Mouse (Mus musculus) hindbrain, embryonic 13.5 days (tissue): ENCODE data around the gene Cadps. TPM values are rescaled to one million over a fixed set of nuclear protein-coding genes. Genes with fewer than 3 reads are reported as not detected.

Source experiments
- ATAC-seq: fragments of 200-750 bp; cut with Nextera tagmentation; 2 replicates; pipeline ENCODE4 v1.8.0; 2017; ENCODE audit warnings: moderate TSS enrichment; ENCODE audit not compliant: low FRiP score
- H3K27ac ChIP-seq: fragments of 300-500 bp; sonication (generic); 2 replicates; pipeline ENCODE4 v1.5.1; 2015; ENCODE audit warnings: inconsistent platforms, mild to moderate bottlenecking, moderate library complexity
- H3K27me3 ChIP-seq: fragments of 300-500 bp; sonication (generic); 2 replicates; pipeline ENCODE4 v1.6.1; 2015; ENCODE audit warnings: mild to moderate bottlenecking, inconsistent platforms
- H3K36me3 ChIP-seq: fragments of 300-500 bp; sonication (generic); 2 replicates; pipeline ENCODE4 v1.6.1; 2015; ENCODE audit warnings: mild to moderate bottlenecking, inconsistent platforms
- H3K4me1 ChIP-seq: fragments of 300-500 bp; sonication (generic); replicated peaks from 2 replicates; pipeline ENCODE4 v1.6.1; 2015; ENCODE audit warnings: inconsistent platforms
- H3K4me2 ChIP-seq: fragments of 300-500 bp; sonication (generic); 2 replicates; pipeline ENCODE4 v1.6.1; 2015; ENCODE audit warnings: inconsistent platforms, mild to moderate bottlenecking, moderate library complexity
- H3K4me3 ChIP-seq: fragments of 300-500 bp; sonication (generic); 2 replicates; pipeline ENCODE4 v1.5.1; 2015; ENCODE audit warnings: mild to moderate bottlenecking, inconsistent platforms
- H3K9ac ChIP-seq: fragments of 300-500 bp; sonication (generic); 2 replicates; pipeline ENCODE4 v1.6.1; 2015; ENCODE audit warnings: mild to moderate bottlenecking, inconsistent platforms
- H3K9me3 ChIP-seq: fragments of 300-500 bp; sonication (generic); 2 replicates; pipeline ENCODE4 v1.6.1; 2016; ENCODE audit warnings: inconsistent platforms
- WGBS: fragments of 180-500 bp; shearing (Covaris S2); methylation state at CpG from one replicate; pipeline ENCODE4 v1.1.7; 2015; 5-methylcytosine and 5-hydroxymethylcytosine counted together
- polyA plus RNA-seq: library from polyadenylated mRNA; unstranded; fragments of >200 nt; fragmentation: Nextera tagmentation; extraction: Ambion mirVana; gene quantifications from 2 replicates; pipeline ENCODE4 v1.2.1, GENCODE M21; 2015

Gene Cadps
- polyA plus RNA-seq, 1 experiment from 2014 or later = 33.9 TPM

GRCm38 (mm10) chr14:12341075-12341788 lies 481.6 kb downstream of the Cadps start:
- Histone ChIP-seq H3K4me3 (no peak overlapping the region), H3K36me3 (no peaks in the 10 kb centered on the region), H3K9me3 (no peaks in the 10 kb centered on the region), H3K27me3 (peaks cover 99% of the 10 kb centered on the region), H3K9ac (no peak overlapping the region), H3K4me1 (peaks cover 25% of the 10 kb centered on the region), H3K4me2 (no peak overlapping the region), H3K27ac (no peak overlapping the region)
- ATAC-seq = no peak
- WGBS = under 1% methylated on average over 42 of the region's 42 CpGs

DNA sequence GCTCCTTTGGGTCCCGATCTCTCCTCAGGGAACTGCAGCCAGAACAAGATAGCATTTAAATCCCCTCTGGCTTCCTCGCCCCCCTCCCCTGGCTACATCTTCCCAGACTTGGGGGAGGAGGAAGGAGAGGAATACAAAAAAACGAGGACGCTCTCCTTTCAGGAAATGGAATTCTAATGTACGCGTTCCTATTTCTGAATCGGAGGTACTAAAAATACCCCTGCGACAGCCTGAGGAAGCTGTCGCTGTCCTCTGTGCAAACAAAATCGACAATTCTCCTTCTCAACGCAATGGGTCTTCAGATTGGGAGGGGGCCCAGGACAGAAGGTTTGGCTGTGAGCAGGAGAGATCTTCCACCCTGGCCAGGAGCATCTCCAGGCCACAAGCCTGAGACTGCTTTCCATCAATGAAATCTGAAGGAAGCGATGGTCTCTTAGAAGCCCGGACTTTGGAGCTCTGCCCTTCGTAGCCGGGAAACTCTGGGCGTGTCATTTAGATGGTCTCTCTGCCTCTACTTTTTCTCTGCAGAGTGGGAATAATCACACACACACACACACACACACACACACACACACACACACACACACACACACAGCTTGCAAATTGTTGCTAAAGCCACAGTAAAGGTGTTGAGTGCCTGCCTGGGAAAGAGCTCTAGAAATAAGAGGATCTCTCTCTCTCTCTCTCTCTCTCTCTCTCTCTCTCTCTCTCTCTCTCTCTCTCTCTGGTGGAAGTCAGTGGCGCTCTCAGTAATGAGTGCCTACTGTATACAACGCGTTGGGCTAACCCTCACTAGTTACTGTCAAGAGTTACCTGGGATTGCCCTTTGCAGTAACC lies 482.4 kb downstream of the Cadps start:
- Histone ChIP-seq H3K4me3 (no peak overlapping the region), H3K9ac (no peak overlapping the region), H3K36me3 (no peaks in the 10 kb centered on the region), H3K4me1 (peaks cover 19% of the 10 kb centered on the region), H3K27ac (no peak overlapping the region), H3K4me2 (no peak overlapping the region), H3K9me3 (no peaks in the 10 kb centered on the region), H3K27me3 (peaks cover 99% of the 10 kb centered on the region)
- ATAC-seq = no peak
- 0% methylated on average over 19 of the region's 19 CpGs for WGBS

DNA sequence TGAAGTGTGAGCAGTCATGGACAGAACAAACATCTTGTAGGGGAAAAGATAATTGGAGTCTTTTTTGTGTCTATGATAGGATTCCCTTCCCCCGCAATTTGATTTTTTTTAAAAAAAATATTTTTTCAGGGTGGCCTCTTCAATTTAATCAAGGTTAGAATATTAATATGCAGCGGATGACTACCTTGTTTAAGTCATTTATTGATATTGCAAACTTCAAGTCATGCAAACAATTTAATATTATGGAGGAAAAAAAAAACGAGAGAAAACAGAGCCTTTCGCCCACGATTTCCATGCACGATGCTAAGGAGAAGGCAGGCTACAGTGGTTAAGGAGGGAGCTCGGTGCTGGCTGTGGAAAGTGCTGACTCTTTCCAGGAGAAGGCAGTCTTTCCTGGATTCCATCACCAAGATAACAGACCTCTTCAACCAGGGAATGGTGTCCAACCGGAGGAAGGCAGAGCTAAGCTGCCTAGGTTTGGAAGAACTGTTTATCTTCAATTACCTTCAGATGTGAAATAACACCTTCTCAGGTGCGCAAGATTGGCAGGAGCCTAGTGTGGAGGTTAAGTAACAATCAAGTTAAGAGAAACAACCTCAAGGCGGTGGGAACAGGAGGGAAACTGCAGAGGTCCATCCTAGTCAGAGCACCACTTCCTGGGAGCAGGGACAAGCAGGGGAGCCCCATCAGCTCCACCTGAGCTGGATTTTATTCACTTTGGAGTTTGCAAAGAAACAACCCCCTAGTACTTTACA lies 483.9 kb downstream of the Cadps start:
- WGBS = 2% methylated on average over 10 of the region's 10 CpGs
- no peak overlapping the region for H3K9ac ChIP-seq
- no peaks in the 10 kb centered on the region for H3K9me3 ChIP-seq
- peaks cover 99% of the 10 kb centered on the region for H3K27me3 ChIP-seq
- H3K36me3 ChIP-seq = no peaks in the 10 kb centered on the region
- ATAC-seq = no peak
- H3K4me3 ChIP-seq = no peak overlapping the region
- H3K4me2 ChIP-seq = no peak overlapping the region
- H3K4me1 ChIP-seq = peaks cover 8% of the 10 kb centered on the region
- H3K27ac ChIP-seq = no peak overlapping the region

DNA sequence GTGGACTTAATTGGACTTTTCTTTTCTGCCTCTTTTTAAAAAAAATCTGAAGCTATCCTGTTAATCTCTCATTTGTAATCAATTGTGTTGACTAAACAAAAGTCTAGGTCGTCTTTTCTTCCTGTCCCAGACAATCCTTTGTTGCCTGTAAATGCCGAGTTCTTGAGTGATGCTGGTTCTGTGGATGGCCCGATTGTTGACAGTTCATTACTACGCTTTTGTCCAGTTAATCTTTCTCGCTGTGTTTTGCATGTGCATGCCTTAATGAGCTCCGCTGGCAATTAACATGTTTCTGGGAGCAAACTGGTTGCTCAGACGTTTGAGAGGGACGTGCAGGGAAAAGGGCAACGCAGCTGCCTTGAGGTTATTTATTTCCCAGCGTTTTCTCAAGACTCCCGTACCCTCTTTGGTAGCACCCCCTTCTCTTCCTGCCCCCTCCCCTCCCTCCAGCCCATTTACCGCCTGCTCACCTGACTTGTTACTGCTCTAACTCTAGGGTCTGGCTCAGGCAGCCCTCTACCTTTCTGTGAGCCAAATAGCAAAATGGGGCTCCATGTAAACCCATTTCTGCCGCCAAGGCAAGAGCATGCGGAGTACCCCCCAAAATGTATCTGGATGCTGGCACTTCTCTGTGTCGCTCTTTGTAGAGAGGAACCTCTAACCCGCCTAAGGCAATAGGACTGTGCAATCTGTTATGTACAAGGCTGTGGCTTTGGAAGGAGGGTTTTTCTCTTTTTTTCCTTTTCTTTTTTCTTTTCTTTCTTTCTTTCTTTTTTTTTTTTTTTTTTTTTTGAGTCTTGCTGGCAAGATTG lies 484.7 kb downstream of the Cadps start:
- peaks cover 8% of the 10 kb centered on the region for H3K4me1 ChIP-seq
- H3K4me2 ChIP-seq = no peak overlapping the region
- no peaks in the 10 kb centered on the region for H3K9me3 ChIP-seq
- H3K9ac ChIP-seq = no peak overlapping the region
- ATAC-seq = peak; percentile 56
- H3K27ac ChIP-seq = no peak overlapping the region
- peaks cover 99% of the 10 kb centered on the region for H3K27me3 ChIP-seq
- WGBS = under 1% methylated on average over 16 of the region's 16 CpGs
- no peak overlapping the region for H3K4me3 ChIP-seq
- H3K36me3 ChIP-seq = no peaks in the 10 kb centered on the region

DNA sequence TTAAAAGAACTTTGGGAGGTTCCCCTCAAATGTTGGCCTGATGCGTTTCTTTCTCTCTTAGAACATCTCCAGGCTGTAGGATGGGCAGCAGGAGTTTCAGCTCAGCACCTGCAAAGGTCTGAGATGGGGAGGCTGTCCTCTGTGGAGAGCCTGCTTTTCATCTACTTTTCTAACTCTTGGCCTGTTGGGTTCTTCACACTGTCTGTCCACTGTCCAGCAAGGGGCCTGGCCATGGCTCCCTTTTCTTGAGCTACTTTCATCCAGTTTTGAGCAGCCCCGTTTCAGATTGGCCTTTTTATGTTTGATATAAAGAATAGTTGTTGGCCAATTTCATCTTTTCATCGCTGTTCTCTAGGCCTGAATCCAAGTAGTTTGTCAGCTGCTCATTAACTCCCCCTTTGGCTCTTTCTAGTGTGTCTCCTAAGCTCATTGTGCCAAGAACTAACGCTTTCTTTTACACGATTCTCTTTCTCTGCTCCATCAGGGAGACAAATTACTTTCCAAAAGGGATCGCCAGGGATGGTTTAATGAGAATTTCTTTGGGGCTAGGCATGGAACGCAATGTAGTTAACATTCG lies 485.4 kb downstream of the Cadps start:
- 1% methylated on average over 8 of the region's 8 CpGs for WGBS
- Histone ChIP-seq H3K27me3 (peaks cover 99% of the 10 kb centered on the region), H3K9me3 (no peaks in the 10 kb centered on the region), H3K4me3 (no peak overlapping the region), H3K4me1 (peaks cover 8% of the 10 kb centered on the region), H3K36me3 (no peaks in the 10 kb centered on the region), H3K9ac (no peak overlapping the region), H3K4me2 (no peak overlapping the region), H3K27ac (no peak overlapping the region)
- ATAC-seq = no peak

DNA sequence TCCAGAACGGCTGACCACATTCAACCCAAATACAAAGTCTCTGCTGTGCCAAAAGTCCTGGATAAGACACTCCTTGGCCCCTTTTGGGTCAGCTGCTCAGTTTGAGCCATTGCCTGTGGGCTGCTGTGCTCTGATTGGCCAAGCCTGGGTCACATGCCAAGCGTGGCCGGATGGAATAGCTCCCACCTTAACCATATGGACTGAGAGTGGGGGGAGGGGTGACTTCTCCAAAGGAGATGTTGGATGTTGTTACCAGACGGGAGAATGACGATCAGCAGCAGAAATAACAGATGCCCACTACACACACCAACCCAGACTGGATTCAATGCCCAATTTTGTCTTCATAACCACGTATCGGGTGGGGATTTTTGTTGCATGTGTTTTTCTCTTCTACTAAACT lies 488.0 kb downstream of the Cadps start:
- no peak overlapping the region for H3K4me2 ChIP-seq
- no peak overlapping the region for H3K9ac ChIP-seq
- H3K36me3 ChIP-seq = no peaks in the 10 kb centered on the region
- H3K4me3 ChIP-seq = no peak overlapping the region
- peaks cover 97% of the 10 kb centered on the region for H3K27me3 ChIP-seq
- peaks cover 5% of the 10 kb centered on the region for H3K4me1 ChIP-seq
- 48% methylated on average over 7 of the region's 7 CpGs for WGBS
- no peak for ATAC-seq
- no peak overlapping the region for H3K27ac ChIP-seq
- H3K9me3 ChIP-seq = no peaks in the 10 kb centered on the region

DNA sequence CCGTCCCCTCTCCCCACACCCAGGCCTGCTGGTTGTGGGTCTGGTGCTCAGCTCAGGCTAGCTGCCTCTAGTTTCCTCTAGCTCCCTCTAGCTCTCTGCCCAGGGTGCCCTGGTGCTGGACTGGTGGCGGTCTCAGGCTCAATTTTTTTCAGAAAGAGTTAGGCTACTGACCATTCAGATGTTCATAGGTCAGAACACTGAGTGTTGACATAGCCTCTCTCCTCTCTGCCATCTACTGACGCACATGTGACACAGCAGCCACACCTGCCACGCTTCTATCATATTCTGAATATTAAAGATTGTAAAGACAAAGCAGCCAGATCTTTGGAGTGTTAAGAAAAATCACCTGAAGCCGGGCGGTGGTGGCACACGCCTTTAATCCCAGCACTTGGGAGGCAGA lies 489.3 kb downstream of the Cadps start:
- no peak for ATAC-seq
- Histone ChIP-seq H3K4me1 (peaks cover 5% of the 10 kb centered on the region), H3K4me2 (no peak overlapping the region), H3K9me3 (no peaks in the 10 kb centered on the region), H3K27me3 (peaks cover 97% of the 10 kb centered on the region), H3K4me3 (no peak overlapping the region), H3K9ac (no peak overlapping the region), H3K36me3 (no peaks in the 10 kb centered on the region), H3K27ac (no peak overlapping the region)
- WGBS = 81% methylated on average over 7 of the region's 7 CpGs
